Mouse (Mus musculus) kidney, adult 18-20 months (tissue): Measurements from ENCODE around the gene Hexim2.

ENCODE experiments used
- DNase-seq: peaks from one replicate; pipeline ENCODE4 v3.0.0; 2021

The Hexim2 gene

DNA sequence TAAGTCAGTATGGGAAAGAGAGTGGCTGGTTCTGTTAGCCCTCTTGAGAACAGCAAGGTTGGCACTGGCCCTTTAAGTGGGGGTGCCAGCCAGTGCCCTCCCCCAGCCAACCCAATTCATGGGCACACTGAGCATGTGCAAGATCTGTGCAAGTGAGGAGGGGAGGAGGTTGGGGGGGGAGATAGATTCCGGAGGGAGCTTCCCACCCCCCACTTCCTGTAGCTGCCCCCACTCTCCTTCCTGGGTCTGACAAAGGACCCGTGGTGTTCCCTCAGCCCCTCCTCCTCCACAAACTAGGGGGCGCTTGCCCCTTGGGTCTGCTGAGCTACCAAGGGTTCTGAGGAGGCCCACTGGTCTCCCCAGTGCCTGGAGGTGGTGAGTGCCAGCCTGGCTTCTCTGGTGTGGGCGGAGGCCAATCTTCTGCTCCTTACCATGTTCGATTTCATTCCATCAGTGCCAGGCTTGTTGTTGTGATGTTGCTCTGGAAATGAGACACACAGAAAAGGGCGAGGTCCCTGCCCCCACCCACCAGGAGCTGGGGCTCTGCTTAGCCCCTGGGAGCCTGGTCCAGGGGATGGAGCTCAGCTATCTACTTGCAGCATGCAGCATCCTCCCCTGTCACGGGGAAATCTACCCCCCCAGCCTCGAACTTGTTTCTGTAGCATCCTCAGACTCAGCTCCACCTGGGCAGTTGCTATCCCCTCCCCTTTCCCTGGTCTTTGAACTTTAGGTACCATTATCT, 10.4 kb downstream of the Hexim2 start:
- peak; percentile 75 for DNase-seq

DNA sequence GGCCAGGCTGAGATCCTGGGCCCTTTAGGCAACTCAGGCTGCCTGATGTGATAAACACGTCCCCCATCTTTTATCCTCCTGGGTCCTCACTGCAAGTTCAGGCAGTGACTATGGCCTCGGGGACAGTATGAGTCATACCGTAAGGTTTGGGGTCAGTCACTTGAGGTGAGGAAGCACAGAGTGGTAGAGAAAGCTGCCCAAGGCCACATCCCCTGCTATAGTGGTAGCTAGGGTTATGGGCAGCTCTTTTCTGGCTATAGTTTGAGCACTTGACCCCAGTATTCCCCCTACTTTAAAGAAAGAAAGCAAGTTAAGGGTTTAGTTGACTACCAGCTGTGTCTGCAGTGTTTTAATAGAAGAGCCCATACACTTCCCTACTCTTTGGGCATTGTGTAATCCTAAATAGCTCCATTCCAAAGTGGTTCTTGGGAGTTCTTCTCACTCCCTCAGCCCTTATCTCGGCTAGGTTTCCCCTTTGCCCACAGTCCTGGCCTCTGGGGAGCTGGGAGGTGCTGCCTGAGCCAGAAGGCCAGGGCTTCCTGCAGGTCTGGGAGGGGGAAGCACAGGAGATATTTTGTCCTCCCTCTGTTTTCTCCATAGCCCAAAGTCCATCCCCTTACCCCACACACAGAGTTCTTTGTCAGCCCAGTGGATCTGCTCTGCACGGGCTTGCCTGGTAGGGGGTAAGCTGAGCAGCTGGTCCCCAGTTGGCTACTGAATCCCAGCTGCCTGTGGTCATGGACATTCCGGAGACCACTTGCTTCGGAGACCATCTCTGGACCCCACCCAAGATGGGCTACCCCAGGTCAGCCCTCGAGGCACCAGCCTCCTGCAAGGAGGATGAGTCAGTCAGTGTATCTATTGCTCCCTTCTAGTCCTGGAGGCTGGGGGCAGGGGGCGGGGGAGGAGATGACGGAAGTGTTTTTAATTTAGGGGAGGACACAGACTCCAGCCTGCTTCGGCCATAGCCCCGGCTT, 12.4 kb downstream of the Hexim2 start:
- DNase-seq, result no peak

DNA sequence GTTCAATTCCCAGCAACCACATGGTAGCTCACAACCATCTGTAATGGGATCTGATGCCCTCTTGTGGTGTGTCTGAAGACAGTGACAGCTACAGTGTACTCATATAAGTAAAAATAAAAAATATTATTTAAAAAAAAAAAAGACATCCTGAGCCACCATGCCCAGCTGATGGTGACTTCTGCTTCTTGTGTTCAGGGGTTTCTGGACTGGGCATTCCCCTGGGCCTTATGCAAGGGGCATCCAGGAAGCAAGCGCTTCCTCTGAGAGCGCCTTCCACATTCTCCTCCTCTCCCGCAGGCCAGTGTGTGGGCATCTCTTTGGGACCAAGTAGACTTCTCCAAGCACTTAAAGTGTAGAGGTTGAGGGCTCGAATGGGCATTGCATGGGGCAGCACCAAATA, 14.2 kb downstream of the Hexim2 start:
- DNase-seq, result no peak

DNA sequence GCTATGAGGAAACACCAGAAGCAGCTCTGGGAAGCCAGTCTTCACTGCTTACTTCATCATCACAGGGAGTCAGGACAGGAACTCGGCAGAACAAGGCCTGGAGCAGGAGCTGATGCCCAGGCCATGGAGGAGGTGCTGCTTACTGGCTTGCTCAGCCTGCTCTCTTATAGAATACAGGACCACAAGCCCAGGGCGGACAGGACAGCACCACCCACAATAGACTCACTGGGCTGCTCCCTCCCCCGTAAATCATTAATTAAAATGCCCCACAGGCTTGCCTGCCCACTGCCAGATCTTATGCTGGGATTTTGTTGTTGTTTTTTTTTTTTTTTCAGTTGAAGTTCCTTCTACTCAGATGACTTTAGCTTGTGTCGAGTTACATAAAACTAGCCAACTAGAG, 15.5 kb downstream of the Hexim2 start:
- DNase-seq, result peak; percentile 70

DNA sequence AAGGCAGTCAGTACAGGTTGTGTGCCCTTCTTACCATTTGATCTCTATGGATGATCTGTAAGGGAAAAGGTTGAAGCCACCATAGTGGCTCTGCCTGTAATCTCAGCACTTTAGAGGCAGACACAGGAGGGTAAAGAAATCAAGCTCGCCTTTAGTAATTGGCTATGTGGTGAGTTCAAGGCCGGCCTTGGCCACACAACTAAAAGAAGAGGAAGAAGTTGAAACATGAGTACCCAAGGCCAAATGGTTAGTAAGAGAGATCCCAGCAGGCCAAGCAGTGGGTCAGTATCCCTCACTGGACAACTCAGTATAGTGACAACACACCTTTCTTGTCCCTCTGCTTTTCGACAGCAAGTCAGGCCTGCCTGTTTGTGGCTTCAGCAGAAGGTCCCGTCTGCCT, 17.5 kb downstream of the Hexim2 start:
- no peak for DNase-seq

DNA sequence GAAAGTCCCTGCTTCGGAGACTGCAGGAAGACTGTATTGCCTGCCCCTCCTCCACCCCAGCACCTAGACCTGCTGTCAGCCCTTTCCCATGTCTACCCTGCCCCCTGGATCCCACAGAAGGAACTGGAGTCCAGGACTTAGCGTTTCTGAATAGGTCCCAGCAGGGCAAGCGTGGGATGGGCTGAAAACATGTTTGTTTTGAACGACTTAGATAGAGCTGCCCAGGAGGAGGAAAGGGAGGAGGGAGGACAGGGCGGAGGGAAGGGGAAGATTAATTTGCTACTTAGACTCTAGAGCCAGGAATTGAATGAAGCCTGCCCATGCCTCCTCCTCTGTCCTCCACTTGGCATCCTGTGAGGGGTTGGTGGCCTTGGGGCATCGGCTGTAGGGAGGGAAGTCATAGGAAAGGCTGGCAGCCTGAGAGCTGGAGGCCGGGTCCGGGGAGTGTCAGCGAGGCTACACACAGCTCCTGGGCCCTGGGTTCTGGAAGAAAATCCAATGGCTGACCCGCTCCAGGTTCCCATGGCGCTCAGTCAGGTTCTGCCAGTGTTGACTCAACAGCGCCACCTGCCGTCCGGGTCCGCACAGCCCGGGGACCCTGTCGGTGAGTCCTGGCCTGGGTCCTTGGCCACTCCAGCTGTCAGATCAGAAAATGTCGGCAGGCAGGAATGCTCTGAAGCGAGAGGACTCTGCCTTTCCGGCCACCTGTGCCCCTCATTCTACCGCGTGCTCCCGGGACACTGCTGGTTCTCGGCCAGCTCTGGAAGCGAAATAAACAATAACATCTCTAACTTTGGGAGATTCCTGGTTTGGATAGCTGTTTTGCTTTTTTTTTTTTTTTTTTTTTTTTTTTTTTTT, 26.6 kb downstream of the Hexim2 start:
- DNase-seq, result peak; percentile 99

DNA sequence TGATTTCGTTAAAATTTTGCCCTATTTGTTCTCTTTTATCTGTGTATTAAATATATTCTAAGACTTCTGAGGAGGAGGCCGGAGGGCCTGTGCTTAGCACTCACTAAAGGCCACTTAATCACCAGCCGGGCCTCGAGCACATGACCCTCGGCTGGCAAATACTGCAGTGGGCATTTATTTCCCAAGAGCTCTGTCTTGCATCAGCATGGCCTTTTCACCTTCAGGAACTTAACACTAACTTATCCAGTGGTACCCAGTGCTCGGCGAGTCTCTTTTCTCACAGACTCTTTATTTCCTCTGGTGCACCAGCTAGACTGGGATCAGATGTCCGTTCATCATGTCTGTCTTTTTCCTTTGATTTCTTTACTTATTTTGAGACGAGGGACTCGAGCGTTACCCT, 28.5 kb downstream of the Hexim2 start:
- DNase-seq, result no peak

DNA sequence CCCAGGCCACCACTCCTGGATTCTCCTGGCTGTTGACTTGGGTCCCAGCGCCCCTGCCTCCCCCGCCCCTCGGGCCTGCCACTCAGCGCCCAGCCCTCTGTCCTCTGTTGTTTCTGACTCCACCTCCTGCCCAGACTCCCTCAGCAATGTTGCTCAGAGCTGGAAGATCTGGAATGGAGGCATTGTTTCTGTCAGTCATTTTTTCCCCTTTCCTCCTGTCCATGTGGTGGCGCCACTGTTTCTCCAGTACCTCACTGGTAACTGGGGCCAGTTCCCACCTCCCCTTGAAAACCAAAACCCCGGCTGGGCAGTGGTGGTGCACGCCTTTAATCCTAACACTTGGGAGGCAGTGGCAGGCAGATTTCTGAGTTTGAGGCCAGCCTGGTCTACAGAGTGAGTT, 29.2 kb downstream of the Hexim2 start:
- DNase-seq, result no peak

DNA sequence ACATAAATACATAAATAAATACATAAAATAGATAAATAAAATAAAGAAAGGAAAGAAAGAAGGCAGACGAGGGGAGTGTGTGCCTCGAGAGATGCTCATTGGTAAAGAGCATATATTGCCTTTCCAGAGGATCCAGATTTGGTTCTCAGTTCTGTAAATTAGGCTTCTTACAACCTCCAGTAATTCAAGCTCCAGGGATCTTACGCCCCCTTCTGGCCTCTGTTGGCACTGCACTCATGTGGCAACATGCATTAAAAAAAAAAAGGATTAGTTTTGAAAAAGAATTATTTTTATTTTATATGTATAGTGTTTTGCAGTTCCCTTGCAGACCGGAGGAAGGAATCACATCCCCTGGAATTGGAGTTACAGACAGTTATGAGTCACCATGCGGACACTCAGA, 29.9 kb downstream of the Hexim2 start:
- DNase-seq, result no peak

DNA sequence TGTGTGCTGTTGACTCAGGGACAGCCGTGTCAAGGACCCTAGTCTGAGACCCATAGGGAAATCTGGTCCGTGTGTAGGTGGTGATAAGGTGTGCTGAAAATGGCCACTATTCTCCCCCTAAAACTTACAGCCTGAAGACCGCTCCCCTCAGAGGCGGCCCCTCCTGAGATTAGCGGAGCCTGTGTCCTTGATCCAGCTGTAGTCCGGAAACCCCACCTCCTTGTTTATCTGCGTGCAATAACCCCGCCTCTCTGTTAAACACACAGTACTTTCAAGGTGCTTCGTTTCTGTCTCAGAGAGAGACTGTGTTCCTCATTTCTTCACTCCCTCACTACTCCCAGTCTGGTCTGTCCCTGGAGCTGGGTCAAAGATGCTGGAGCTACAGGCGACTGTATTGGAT, 32.2 kb downstream of the Hexim2 start:
- no peak for DNase-seq

DNA sequence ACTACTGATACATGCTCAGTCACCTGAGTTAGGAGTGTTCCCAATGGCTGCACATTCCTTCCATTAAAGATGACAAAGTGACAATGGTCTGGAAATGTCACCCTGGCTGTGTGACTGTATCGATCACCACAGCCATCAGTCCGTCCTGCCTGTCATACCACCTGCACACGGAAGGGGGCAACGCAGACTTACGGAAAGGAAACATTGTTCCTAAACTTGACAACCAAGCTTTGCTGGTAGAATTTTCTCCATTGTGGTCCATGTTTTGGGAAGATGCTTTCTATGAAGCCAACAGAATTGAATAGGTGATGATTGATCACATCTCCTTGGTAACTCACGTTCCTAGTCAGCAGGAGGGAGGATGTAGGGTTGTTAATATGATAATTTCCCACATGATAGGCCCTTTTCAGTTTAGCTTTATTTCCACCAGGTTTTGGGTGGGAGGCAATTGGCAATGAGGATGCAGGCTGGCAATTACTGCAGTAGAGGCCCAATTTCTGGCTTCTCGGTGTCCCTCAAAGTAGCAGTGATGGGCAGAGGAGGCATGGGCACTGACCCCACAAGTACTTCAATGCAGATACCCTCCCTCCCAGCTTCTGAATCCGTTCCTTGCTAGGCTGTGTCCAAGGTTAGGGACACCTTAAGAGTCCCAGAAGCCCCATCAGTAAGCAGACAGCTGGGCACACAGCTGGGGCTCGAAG, 36.6 kb downstream of the Hexim2 start:
- peak; percentile 81 for DNase-seq

DNA sequence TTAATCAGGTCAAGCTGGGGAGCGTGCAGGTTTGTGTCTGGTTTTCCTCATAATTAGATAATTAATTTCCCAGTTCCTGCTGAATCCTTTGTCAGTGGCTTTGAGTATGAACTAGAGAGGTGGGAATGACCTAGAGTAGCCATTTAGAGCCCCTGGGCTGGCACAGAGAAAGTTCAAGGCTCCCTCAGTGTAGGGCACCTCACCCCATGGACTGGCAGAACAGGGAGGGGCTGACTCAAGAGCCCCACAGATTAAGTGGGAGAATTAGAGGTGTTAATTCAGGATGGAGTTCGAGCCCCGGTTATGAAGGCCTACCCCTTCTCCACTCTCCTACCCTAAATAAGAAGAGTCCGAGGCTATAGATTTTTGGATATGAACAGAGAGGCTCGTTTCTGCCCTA, 37.4 kb downstream of the Hexim2 start:
- DNase-seq, result no peak

DNA sequence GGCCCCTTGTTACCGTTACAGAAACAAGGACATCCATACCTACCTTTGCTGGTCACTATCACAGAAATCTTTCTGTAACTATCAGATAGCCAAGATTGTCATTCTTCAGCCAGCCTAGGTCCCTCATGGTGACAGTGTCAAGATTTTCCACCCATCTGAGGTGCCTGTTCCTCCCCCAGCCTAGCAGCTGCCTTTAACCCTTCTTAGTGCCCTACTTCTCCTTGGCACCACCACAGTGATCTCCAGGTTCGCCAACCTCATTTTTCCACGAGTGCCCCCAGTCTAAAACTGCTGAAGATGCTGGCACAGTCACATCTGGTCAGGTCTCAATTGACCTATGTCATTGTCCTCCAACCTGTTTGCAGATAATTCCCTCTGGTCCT, 37.9 kb downstream of the Hexim2 start:
- DNase-seq, result no peak

DNA sequence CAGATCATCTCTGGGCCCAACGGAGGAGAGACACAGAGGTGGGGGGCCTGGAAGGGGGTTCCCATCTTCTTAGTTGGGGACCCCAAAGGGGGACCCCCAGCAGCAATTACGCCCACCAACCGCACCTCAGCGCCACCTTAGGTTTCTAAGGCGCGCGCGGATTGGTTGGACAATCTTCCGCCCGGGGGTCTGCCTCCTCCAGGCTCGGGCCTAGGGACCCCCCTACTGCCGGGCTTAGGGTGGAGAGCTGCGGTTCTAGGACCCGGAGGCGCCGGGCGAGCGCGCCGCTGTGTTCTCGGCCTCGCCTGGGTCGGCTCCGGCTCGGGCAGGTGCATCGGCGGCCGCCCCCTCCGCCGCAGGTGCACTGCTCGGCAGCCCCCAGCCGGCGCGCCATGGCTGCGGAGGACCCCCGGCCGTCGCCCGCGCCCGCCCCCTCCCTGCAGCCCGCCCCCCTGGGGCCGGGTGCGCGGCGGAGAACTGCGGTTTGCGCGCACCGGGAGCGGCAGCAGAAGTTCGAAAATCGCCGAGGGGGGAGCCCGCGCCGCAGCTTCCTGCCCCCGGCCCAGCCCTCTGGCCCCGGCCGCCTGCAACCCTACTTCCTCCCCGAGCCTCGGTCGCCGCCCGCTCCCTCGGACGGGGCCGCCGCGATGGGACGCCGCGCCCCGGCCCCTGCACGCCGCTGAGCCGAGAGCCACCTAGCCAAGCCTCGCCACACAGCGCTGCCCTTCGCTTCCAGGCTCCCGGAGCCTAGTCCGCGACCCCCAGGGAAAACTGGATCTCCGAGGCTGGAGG, 38.5 kb downstream of the Hexim2 start, which contains the start of gene Fmnl1:
Gene Fmnl1, plus strand, starts transcription at position 614 of the 792 bp plus-strand sequence.
- DNase-seq, result peak; percentile 66

DNA sequence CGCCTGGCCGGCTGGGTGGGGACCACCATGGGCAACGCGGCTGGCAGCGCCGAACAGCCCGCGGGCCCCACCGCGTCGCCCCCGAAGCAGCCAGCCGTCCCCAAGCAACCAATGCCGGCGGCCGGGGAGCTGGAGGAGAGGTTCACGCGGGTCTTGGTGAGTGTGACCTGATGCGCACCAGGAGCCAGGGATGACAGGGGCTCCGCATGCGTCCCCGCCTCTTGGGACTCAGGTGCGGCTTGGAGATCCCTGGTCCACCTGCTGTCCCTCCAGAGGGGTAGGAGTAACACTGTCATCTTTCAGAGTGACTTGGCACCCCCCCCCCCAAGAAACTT, 39.0 kb downstream of the Hexim2 start:
- peak; percentile 57 for DNase-seq

DNA sequence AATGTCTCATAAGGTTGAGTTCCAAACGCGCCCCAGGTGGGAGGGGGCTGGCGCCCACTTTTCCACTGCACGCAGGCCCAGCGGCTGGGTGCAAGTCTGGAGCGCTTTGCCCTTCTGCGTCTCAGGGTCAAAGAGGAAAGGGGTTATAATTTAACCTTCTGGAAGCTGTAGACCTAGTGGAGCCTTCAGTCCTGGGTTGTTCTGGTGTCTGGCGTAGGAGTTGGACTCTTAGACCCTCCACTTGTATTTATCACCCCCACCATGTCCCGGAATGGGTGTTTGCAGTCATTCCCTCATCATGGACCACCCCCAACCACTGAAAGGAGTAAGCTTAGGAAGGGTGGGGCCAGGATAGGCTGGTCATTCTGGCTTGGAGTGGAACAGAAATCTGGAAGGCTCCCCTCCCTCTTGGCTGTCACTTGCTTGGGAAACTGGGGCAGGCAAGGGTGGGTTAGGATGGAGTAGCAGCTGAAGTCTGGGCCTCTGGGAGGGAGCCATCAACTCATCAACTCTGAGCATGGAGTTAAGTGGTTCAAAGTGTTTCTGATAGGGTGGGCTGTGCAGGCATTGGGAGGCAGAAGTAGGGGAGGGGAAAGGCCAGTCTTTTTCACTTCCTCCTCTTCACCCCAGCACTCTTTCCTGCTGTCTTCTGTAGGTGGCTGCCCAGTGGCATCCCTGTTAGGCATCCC, 39.6 kb downstream of the Hexim2 start:
- peak; percentile 68 for DNase-seq

DNA sequence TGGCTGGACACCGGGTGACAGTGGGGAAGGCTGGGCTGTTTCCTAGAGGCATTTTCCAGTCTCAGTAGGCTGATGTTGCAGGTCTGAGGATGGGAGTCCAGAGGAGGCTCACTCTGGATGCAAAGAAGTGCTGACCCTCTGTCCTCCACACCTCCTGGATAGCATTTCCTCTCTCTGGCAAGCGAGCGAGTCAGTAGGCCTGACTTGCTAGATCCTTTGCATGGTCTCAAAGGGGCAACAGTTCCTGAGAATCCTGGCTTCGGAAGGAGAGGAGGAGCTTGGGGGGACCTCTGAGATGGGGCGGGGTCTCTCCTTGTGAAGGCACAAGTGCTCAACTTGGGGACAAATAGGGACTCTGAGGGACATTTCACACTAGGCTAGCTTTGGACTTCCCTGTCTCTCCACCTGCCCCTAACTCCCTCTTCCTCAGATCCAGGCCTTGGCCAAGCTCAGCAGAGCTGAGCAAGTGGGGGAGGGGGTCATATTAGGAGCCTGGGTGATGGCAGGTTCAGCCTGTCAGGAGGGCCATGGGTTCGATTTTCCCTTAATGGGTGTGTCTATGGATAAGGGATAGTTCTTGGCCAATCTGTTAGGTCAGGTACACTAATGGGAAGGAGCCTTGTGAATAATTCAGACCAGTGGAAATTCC, 40.3 kb downstream of the Hexim2 start:
- DNase-seq, result no peak

DNA sequence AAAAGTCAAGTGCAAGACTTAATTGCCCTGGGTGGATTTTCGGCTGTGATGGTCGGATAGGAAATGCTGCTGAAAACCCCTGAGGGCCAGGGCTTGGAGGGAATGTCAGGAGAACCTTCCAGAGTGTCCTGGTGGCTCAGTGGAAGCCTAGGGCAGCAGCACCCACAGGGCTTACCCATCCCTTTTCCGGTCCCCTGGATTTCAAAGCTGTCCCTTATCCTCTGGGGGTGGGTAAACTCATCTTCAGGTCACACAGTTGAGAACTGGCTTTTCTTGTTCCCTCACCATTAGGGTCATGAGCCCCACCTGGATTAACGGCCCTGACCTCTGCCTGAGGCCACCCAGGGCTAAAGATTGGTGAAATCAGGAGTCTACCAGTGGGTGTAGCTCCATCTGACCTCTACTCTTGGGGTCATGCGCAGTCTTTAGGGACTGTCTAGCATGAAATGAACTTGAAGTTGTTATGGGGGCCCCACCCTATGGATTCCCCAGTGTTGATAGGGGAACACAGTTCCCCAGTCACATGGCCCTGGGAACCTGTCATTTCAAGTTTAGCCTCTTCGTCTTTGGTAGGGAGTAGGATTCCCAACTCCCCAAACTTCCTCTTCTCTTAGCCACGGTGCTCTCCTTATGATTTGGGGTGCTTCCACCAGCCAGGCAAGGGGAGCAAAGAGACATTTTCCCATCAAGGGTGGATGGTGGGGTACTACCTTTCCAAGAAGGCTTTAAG, 41.0 kb downstream of the Hexim2 start:
- DNase-seq, result no peak

DNA sequence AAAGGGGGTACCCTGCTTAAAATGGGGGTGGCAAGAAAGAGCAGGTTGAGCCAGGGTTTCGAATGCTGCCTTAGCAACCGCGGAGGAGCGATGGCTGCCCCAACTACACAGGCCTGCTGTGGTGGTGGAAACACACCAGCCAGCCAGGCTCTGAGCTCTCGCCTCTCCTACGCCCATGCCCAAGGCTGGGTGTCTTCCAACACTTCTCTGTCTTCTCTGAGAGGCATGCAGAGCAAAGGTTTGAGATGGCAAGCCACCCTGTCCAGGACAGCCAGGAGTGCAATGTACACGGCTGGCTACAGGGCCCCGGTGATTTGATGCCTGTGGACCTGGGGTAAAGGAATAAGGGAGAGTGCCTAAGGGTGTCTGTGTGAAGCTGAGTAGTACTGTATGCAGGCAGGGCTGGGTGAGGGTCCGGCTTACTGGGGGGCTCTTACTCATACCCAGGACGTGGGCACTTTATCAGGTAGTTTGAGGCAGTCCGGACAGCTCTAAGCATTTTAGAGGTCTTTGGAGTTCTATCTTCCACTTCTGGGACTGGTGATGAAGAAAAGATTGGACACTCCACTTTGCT, 41.6 kb downstream of the Hexim2 start:
- peak; percentile 47 for DNase-seq
